Mouse (Mus musculus) megakaryocyte, embryonic 14.5 days (primary cell): ENCODE results near the gene Slco2a1.

Experiments
- FLI1 ChIP-seq: IDR thresholded peaks from 2 replicates; pipeline ENCODE4 v1.6.1; 2012; ENCODE audit warnings: low read length, inconsistent platforms, mixed read lengths
- GATA1 ChIP-seq: IDR thresholded peaks from 3 replicates; pipeline ENCODE4 v1.6.1; 2012; ENCODE audit warnings: mixed read lengths, low read length, inconsistent platforms, borderline replicate concordance

DNA sequence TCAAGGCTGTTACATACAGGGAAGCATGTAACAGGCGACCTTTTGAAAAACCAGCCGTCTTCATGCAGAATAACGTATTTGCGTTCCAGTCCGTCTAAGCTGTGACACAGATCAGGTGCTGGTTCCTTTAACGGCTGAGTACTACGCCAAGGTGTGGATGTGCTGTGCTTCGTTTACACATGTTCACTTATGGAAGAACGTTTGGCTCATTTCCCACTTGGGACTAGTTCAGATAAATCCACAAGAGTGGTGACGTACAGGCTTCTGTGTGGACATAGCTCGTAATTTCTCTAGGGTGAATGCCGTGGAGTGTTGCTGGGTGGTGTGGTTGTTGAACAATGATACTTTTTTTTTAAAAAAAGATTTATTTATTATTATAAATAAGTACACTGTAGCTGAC lies 26.2 kb downstream of the Slco2a1 start:
- TF ChIP-seq GATA1 (no peak), FLI1 (no peak)
